Comparison of ENCODE assay signal across 18 mouse cellular contexts in genomic region chr4:140855151-140855550, GRCm38 (mm10). TPM values are rescaled to one million over a fixed set of nuclear protein-coding genes. Genes with fewer than 3 reads are reported as not detected.
DNase-seq lines count a peak whose midpoint lies in the region; ATAC-seq and TF ChIP-seq lines count a peak whose summit lies in the region.
"Had no signal": no experiment of that assay in that cellular context is flagged by ENCODE, and none has a peak within 500 bp of the region (broad histone marks: within the 10 kb centered on the region; RNA-seq: fewer than 3 reads in every experiment).

No protein-coding gene starts in this region.

- TF ChIP-seq CTCF in spleen, adult 2 months (IDR thresholded peaks at IDR 0.05; ENCODE audit: extremely low read depth, insufficient read depth, insufficient read length, insufficient replicate concordance) = no peak

- no peaks in the 10 kb centered on the region for H3K36me3 ChIP-seq in heart, embryonic 11.5 days (ENCODE audit: control insufficient read depth, insufficient read depth, low read length)
- H3K36me3 ChIP-seq in spleen, adult 2 months (ENCODE audit: control insufficient read depth, insufficient read depth, low read length) = no peaks in the 10 kb centered on the region
- no peaks in the 10 kb centered on the region for H3K36me3 ChIP-seq in intestine, embryonic 16.5 days (ENCODE audit: control insufficient read depth, insufficient read depth, low read length)

- peak; percentile 83 for ATAC-seq in heart, embryonic 11.5 days (replicated peaks; ENCODE audit: insufficient number of reproducible peaks, low FRiP score, low TSS enrichment)
- ATAC-seq in intestine, embryonic 16.5 days = peak; percentile 60
- peak; percentile 56 for ATAC-seq in megakaryocyte progenitor cell, adult 5-6 weeks (replicated peaks; ENCODE audit: poor library complexity)
- ATAC-seq: forebrain, embryonic 16.5 days had no signal

- H3K9ac ChIP-seq in heart, embryonic 11.5 days (ENCODE audit: low read depth, low read length) = no peak overlapping the region
- no peak overlapping the region for H3K9ac ChIP-seq in intestine, embryonic 16.5 days (ENCODE audit: low read depth, low read length)

- H3K4me1 ChIP-seq in heart, embryonic 11.5 days (ENCODE audit: control insufficient read depth, insufficient read depth, low read length) = peaks cover 2% of the 10 kb centered on the region; the same call in 1 of the 2 replicates
- peaks cover 26% of the 10 kb centered on the region; the same call in 1 of the 2 replicates for H3K4me1 ChIP-seq in spleen, adult 2 months (ENCODE audit: control insufficient read depth, insufficient read depth, insufficient read length)
- H3K4me1 ChIP-seq in intestine, embryonic 16.5 days (ENCODE audit: control insufficient read depth, insufficient read depth, low read length) = no peaks in the 10 kb centered on the region

- peaks cover 6% of the 10 kb centered on the region; the same call in 1 of the 2 replicates for H3K27me3 ChIP-seq in heart, embryonic 11.5 days (ENCODE audit: control insufficient read depth, insufficient read depth, low read length)
- no peaks in the 10 kb centered on the region for H3K27me3 ChIP-seq in spleen, adult 2 months (ENCODE audit: control insufficient read depth, insufficient read depth, low read length)
- H3K27me3 ChIP-seq in intestine, embryonic 16.5 days (replicated peaks; ENCODE audit: control insufficient read depth, insufficient read depth, low read length) = no peaks in the 10 kb centered on the region

- H3K27ac ChIP-seq in heart, embryonic 11.5 days (ENCODE audit: low read depth, low read length) = peak overlapping the region; percentile 71
- peak overlapping the region; percentile 12; the same call in 1 of the 2 replicates for H3K27ac ChIP-seq in spleen, adult 2 months (ENCODE audit: insufficient read depth, low read length)
- H3K27ac ChIP-seq in intestine, embryonic 16.5 days (ENCODE audit: low read length) = no peak overlapping the region
- H3K27ac ChIP-seq: layer of hippocampus, adult 2 months had no signal

- no peaks in the 10 kb centered on the region for H3K9me3 ChIP-seq in heart, embryonic 11.5 days (replicated peaks; ENCODE audit: control insufficient read depth, low read length)
- H3K9me3 ChIP-seq in intestine, embryonic 16.5 days (ENCODE audit: control insufficient read depth, low read length) = no peaks in the 10 kb centered on the region

- no peak for DNase-seq in heart, postnatal 10 days
- DNase-seq in spleen, adult 2 months (ENCODE audit: low read depth in 1 of 2, low spot score in 2 of 2) = no peak
- no peak for DNase-seq in spleen, adult 12 weeks (ENCODE audit: low spot score)
- DNase-seq in left cerebral cortex, adult 18-20 months (ENCODE audit: low spot score in 2 of 2) = no peak
- no peak for DNase-seq in right cerebral cortex, postnatal 10 days (ENCODE audit: low spot score in 2 of 2)
- DNase-seq: adrenal gland, adult 8-10 months; gastrocnemius, postnatal 10 days; kidney, adult 11 months; lung, adult 18-20 months; thymus, adult 18-20 months had no signal

- intact Hi-C loops in heart, postnatal 10 days (cut with DNase I) = no loop called here

- no peak overlapping the region for H3K4me2 ChIP-seq in heart, embryonic 11.5 days
- no peak overlapping the region for H3K4me2 ChIP-seq in intestine, embryonic 16.5 days (ENCODE audit: low read depth, low read length)

- H3K4me3 ChIP-seq in heart, embryonic 11.5 days (ENCODE audit: low read depth, low read length) = no peak overlapping the region
- H3K4me3 ChIP-seq in spleen, adult 2 months (ENCODE audit: extremely low read depth, insufficient read depth, insufficient read length) = no peak overlapping the region
- no peak overlapping the region for H3K4me3 ChIP-seq in intestine, embryonic 16.5 days (ENCODE audit: low read length)
- H3K4me3 ChIP-seq: layer of hippocampus, adult 2 months had no signal

- 83% methylated on average over 10 of the region's 10 CpGs for WGBS in heart, embryonic 11.5 days (ENCODE audit: insufficient replicate concordance)
- WGBS in spleen, adult 2 months = 85% methylated on average over 10 of the region's 10 CpGs
- WGBS in intestine, embryonic 16.5 days = 84% methylated on average over 10 of the region's 10 CpGs

- TF ChIP-seq POLR2A in spleen, adult 2 months (IDR thresholded peaks at IDR 0.05; ENCODE audit: low read depth, low read length) = no peak

RNA-seq across cellular contexts. Expression of gene Padi1, which starts 9.6 kb away (rescaled TPM):
- polyA plus RNA-seq in heart, embryonic 11.5 days (2014; fragmentation: Nextera tagmentation; extraction: Ambion mirVana) = 0.19 and 0.24 TPM in 2 replicates
- total RNA-seq in heart, postnatal 10 days (2021) = not detected
- polyA plus RNA-seq in spleen, adult 2 months (2012; rRNA removed) = 0.13 TPM in 2 replicates
- 0.28 and 0.43 TPM in 2 replicates for polyA plus RNA-seq in intestine, embryonic 16.5 days (2015; fragmentation: Nextera tagmentation; extraction: Ambion mirVana)
- total RNA-seq in megakaryocyte progenitor cell, adult 5-6 weeks (2015) = 0.05 TPM in 2 replicates
- not detected in 2 replicates for total RNA-seq in megakaryocyte progenitor cell, adult 5-6 weeks (2017)
- total RNA-seq in left cerebral cortex, adult 18-20 months (2021) = not detected
- total RNA-seq: adrenal gland, adult 8-10 months; layer of hippocampus, adult 2 months had no signal
- polyA plus RNA-seq: forebrain, embryonic 16.5 days had no signal

RNA-seq across cellular contexts. Expression of gene Padi3, which starts 44.7 kb away (rescaled TPM):
- polyA plus RNA-seq in heart, embryonic 11.5 days (2014; fragmentation: Nextera tagmentation; extraction: Ambion mirVana) = 0.39 and 0.63 TPM in 2 replicates
- under 1 TPM; 0.12 TPM for total RNA-seq in heart, postnatal 10 days (2021)
- polyA plus RNA-seq in spleen, adult 2 months (2012; rRNA removed) = 0.14 and 0.26 TPM in 2 replicates
- polyA plus RNA-seq in intestine, embryonic 16.5 days (2015; fragmentation: Nextera tagmentation; extraction: Ambion mirVana) = 0.51 and 0.56 TPM in 2 replicates
- not detected in 2 replicates for total RNA-seq in megakaryocyte progenitor cell, adult 5-6 weeks (2015)
- total RNA-seq in megakaryocyte progenitor cell, adult 5-6 weeks (2017) = 0.07 and 0.46 TPM in 2 replicates
- not detected for total RNA-seq in left cerebral cortex, adult 18-20 months (2021)
- total RNA-seq: adrenal gland, adult 8-10 months; layer of hippocampus, adult 2 months had no signal
- polyA plus RNA-seq: cortical plate, adult 2 months; forebrain, embryonic 16.5 days; heart, embryonic 14.5 days; hindbrain, embryonic 11.5 days had no signal

RNA-seq across cellular contexts. Expression of gene Padi2, which starts 51.0 kb away (rescaled TPM):
- 3.8 and 5.9 TPM in 2 replicates for polyA plus RNA-seq in heart, embryonic 11.5 days (2014; fragmentation: Nextera tagmentation; extraction: Ambion mirVana)
- total RNA-seq in heart, postnatal 10 days (2021) = 1 to 10 TPM in 1 of 2 experiments, under 1 TPM in 1; 0.65 to 1.1 TPM
- polyA plus RNA-seq in spleen, adult 2 months (2012; rRNA removed) = 10.7 and 12.0 TPM in 2 replicates
- 3.0 and 3.5 TPM in 2 replicates for polyA plus RNA-seq in intestine, embryonic 16.5 days (2015; fragmentation: Nextera tagmentation; extraction: Ambion mirVana)
- total RNA-seq in megakaryocyte progenitor cell, adult 5-6 weeks (2015) = 5.5 and 5.7 TPM in 2 replicates
- total RNA-seq in megakaryocyte progenitor cell, adult 5-6 weeks (2017) = 4.8 and 5.0 TPM in 2 replicates
- total RNA-seq in left cerebral cortex, adult 18-20 months (2021) = 10 to 100 TPM; 13.5 to 14.6 TPM
